Mouse (Mus musculus): ENCODE measurements around the gene Sec31a. TPM values are rescaled to one million over a fixed set of nuclear protein-coding genes. Genes with fewer than 3 reads are reported as not detected.
A peak's percentile ranks its signal among the peaks of the same experiment; 100 is the strongest.

Sec31a gene
- polyA plus RNA-seq, 1 experiment from 2014 or later = 83.0 TPM

DNA sequence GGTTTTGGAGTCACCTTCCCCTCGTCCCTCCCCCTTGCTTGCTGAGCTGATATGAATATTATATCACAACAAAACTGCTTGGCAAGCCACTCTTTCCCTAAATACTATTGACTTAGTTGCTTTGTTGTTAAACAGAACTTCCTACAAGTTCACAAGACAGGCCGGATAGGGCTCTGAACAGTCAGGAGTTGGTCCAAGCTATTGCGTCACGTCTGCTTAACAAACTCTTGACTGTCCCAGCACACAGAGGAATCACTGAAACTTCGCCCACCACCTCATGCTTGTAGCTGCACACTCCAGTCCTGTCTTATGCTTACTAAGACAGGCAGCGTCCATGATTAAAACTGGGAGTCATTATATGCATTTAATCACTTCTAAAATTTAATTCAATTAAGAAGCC, 46.9 kb downstream of the Sec31a start:
- peaks cover 51% of the 10 kb centered on the region for H3K36me3 ChIP-seq
- no peak overlapping the region for H3K4me2 ChIP-seq (replicated peaks)
- no peak overlapping the region for H3K4me3 ChIP-seq
- no peak overlapping the region for H3K9ac ChIP-seq (replicated peaks)
- no peak overlapping the region for H3K27ac ChIP-seq (replicated peaks)
- 90% methylated on average over 6 of the region's 6 CpGs for WGBS
- no peaks in the 10 kb centered on the region for H3K27me3 ChIP-seq
- H3K4me1 ChIP-seq = 0 out of 2 replicates have a peak, but pooled peaks cover 4% of the 10 kb centered on the region
- H3K9me3 ChIP-seq = no peaks in the 10 kb centered on the region
- ATAC-seq (replicated peaks) = no peak

DNA sequence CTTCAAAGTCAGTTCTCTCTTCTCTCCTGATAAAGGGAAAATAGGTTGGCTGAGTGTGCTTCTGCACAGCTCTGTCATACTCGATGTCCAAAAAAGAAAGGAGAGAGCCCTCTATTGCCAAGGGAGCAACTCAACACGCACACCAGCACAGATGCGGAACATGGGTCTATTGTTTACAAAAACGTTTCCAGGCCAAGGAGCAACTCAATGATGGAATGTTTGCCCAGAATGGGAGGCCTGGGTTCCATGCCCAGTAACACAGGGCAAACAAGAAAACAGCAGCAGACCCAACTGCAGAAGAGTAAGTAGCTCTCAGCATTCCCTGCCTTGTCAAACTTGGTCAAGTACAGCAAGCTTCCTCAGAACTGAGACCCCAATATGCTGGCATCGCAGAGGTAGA, 47.5 kb downstream of the Sec31a start:
- 80% methylated on average over 5 of the region's 5 CpGs for WGBS
- H3K27me3 ChIP-seq = no peaks in the 10 kb centered on the region
- no peaks in the 10 kb centered on the region for H3K9me3 ChIP-seq
- no peak for ATAC-seq (replicated peaks)
- 0 out of 2 replicates have a peak, but pooled peaks cover 4% of the 10 kb centered on the region for H3K4me1 ChIP-seq
- H3K36me3 ChIP-seq = peaks cover 52% of the 10 kb centered on the region
- H3K4me2 ChIP-seq (replicated peaks) = no peak overlapping the region
- no peak overlapping the region for H3K27ac ChIP-seq (replicated peaks)
- H3K9ac ChIP-seq (replicated peaks) = no peak overlapping the region
- H3K4me3 ChIP-seq = no peak overlapping the region

DNA sequence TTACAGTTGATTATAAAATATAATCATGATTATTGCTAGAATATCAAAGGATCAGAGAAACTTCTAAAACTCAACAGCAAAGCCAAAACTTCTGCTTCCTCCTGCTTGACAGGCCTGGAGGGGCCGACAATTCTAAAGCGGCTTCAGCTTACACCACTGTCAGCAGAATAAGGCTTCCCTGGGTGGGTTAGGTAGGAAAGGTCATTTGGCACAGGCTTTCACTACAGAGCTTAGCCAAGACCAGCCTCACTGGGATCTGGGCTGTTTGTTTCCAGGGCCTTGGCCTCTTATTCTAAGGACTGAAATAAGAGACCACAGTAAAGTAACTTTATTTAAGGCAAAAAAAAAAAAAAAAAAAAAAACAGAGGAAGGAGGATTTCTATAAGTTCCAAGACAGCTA, 49.0 kb downstream of the Sec31a start:
- Histone ChIP-seq H3K4me3 (no peak overlapping the region), H3K36me3 (peaks cover 55% of the 10 kb centered on the region)

DNA sequence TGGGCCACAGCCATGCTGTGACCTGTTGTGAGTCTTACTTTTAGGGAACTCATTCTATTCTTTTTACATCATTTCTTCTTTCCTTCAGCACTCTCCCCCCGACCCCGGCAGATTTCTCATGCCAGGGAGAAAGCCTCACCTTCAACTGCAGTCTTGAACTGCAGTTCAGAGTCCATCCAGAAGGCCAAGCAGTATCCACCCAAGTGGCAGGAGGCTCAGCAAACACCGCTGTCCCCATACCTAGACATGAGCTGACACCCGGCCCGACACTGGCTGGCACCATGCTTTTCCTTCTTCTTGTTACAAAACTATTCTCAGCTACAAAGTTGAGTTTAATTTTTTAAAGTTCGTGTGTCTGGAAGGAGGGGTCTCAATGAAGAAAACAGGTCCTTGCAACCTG, 55.7 kb downstream of the Sec31a start:
- Histone ChIP-seq H3K9me3 (no peaks in the 10 kb centered on the region), H3K36me3 (peaks cover 45% of the 10 kb centered on the region), H3K27me3 (no peaks in the 10 kb centered on the region), H3K4me3 (no peak overlapping the region), H3K4me1 (0 out of 2 replicates have a peak, but pooled peaks cover 2% of the 10 kb centered on the region), H3K4me2 (replicated peaks) (no peak overlapping the region), H3K27ac (replicated peaks) (no peak overlapping the region), H3K9ac (replicated peaks) (no peak overlapping the region)
- no peak for ATAC-seq (replicated peaks)
- 89% methylated on average over 6 of the region's 6 CpGs for WGBS

More for the DNA sequence above, 49.0 kb downstream of the Sec31a start:
- 0 out of 2 replicates have a peak, but pooled peaks cover 4% of the 10 kb centered on the region for H3K4me1 ChIP-seq
- WGBS = 86% methylated on average over 2 of the region's 2 CpGs
- H3K27ac ChIP-seq (replicated peaks) = no peak overlapping the region
- H3K9me3 ChIP-seq = no peaks in the 10 kb centered on the region
- H3K9ac ChIP-seq (replicated peaks) = no peak overlapping the region
- ATAC-seq (replicated peaks) = no peak
- H3K4me2 ChIP-seq (replicated peaks) = no peak overlapping the region
- H3K27me3 ChIP-seq = no peaks in the 10 kb centered on the region

DNA sequence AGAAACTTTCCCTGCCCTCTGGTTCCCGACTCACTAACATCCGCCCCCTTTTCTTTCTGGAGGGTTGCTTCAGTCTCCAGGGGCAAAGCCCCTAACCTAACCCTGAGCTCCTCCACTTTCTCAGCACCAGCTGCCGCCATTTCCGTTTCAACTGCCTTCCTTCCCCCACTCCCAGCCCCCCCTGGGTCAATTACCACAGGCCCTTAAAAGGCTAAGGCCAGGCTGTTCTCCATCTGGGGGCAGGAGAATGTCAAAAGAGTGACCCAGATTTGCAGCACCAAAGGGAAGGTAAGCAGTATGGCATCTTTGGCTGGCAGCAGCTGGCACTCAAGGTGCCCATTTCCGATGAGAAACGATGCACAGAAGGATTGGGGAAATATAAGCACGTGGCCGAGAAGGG, 57.7 kb downstream of the Sec31a start:
- WGBS = 57% methylated on average over 8 of the region's 8 CpGs
- ATAC-seq (replicated peaks) = no peak
- 0 out of 2 replicates have a peak, but pooled peaks cover 2% of the 10 kb centered on the region for H3K4me1 ChIP-seq

DNA sequence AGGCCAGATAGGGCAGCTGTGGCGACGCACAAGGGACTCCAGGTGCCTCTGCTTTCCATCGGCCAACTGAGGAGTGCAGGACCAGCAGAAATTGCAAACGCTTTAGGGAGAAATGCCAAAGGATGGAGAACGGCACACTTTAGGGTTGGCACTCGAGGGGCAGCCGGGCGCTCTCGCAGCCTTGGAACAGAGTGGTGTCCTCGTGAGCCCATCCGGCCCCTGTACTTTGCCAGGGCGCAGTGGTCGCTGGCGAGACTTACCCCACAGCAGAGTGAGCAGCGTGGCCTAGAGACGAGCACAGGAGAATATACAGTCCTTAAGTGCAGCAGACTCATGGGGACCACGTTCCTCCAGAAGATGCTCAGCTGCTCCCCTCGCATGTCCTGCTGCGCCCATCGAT, 61.4 kb downstream of the Sec31a start:
- 96% methylated on average over 20 of the region's 20 CpGs for WGBS
- Histone ChIP-seq H3K27ac (replicated peaks) (no peak overlapping the region), H3K4me3 (no peak overlapping the region), H3K9ac (replicated peaks) (no peak overlapping the region), H3K4me1 (peaks cover 10% of the 10 kb centered on the region), H3K27me3 (no peaks in the 10 kb centered on the region), H3K4me2 (replicated peaks) (no peak overlapping the region), H3K9me3 (no peaks in the 10 kb centered on the region), H3K36me3 (no peaks in the 10 kb centered on the region)
- ATAC-seq (replicated peaks) = no peak

More for the DNA sequence above, 57.7 kb downstream of the Sec31a start:
- Histone ChIP-seq H3K27me3 (no peaks in the 10 kb centered on the region), H3K27ac (replicated peaks) (no peak overlapping the region), H3K4me2 (replicated peaks) (no peak overlapping the region), H3K36me3 (peaks cover 27% of the 10 kb centered on the region), H3K9me3 (no peaks in the 10 kb centered on the region), H3K9ac (replicated peaks) (no peak overlapping the region), H3K4me3 (no peak overlapping the region)

DNA sequence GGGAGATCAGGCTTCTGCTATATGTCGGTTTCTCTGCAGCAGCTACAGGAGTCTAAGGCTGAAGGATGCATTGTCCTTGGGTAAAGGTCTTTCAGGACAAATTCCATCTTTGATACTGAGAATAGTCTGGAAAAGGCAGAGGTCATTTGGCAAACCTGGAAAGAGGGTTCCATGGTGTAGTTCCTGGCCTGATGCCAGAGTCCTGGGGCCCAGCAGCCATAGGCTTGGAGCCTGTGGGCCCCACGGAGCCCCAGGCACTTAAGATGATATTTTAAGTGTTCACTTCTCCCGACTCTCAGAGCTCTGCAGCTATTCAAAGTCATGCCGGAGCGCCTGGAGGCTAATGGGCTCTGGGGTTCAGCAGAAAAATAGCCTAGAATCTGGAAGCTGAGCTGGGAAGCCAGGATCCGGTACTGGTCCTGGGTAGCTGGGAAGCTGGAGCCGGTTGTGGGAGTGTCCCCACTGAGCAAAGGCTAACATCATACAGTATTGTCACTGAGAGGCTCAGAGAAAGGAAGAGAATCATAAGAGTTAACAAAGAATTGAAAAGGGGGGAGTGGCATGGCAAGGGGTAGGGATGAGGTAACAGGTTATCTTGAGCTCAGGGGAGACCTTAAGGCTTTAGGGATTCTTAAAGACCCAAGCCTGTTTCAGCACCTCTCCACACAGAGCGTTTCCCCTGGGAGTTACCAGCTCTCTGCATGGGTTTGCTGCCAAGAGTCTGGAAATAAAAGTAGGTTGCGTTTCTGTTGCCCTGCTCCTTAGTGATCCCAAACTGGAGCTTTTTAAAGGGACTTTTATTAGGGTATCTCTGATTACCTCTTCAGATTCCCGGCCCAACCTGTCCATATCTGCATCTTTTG, 62.8 kb downstream of the Sec31a start:
- no peaks in the 10 kb centered on the region for H3K36me3 ChIP-seq
- H3K4me1 ChIP-seq = peaks cover 22% of the 10 kb centered on the region
- no peaks in the 10 kb centered on the region for H3K9me3 ChIP-seq
- ATAC-seq (replicated peaks) = no peak
- no peak overlapping the region for H3K4me2 ChIP-seq (replicated peaks)
- no peak overlapping the region for H3K9ac ChIP-seq (replicated peaks)
- no peak overlapping the region for H3K27ac ChIP-seq (replicated peaks)
- H3K4me3 ChIP-seq = no peak overlapping the region
- WGBS = 47% methylated on average over 10 of the region's 10 CpGs
- no peaks in the 10 kb centered on the region for H3K27me3 ChIP-seq

DNA sequence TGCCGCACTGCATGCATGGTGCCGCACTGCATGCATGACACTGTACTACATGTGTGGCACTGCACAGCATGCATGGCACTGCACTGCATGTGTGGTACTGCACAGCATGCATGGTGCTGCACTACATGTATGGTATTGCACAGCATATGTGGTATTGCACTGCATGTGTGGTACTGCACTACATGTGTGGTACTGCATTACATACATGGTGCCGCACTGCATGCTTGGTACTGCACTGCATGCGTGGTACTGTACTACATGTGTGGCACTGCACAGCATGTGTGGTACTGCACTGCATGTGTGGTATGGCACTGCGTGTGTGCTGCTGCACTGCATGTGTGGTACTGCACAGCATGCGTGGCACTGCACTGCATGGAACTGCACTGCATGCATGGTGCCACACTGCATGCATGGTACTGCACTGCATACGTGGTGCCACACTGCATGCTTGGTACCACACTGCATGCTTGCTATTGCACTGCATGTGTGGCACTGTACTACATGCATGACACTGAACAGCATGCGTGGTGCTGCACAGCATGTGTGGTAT, 65.1 kb downstream of the Sec31a start:
- 95% methylated on average over 8 of the region's 8 CpGs for WGBS
- ATAC-seq (replicated peaks) = peak; percentile 42; the same call in 1 of the 2 replicates
- H3K27ac ChIP-seq (replicated peaks) = no peak overlapping the region
- H3K36me3 ChIP-seq = no peaks in the 10 kb centered on the region
- no peak overlapping the region for H3K4me2 ChIP-seq (replicated peaks)
- no peaks in the 10 kb centered on the region for H3K9me3 ChIP-seq
- H3K27me3 ChIP-seq = no peaks in the 10 kb centered on the region
- no peak overlapping the region for H3K4me3 ChIP-seq
- H3K4me1 ChIP-seq = peaks cover 24% of the 10 kb centered on the region
- H3K9ac ChIP-seq (replicated peaks) = no peak overlapping the region

DNA sequence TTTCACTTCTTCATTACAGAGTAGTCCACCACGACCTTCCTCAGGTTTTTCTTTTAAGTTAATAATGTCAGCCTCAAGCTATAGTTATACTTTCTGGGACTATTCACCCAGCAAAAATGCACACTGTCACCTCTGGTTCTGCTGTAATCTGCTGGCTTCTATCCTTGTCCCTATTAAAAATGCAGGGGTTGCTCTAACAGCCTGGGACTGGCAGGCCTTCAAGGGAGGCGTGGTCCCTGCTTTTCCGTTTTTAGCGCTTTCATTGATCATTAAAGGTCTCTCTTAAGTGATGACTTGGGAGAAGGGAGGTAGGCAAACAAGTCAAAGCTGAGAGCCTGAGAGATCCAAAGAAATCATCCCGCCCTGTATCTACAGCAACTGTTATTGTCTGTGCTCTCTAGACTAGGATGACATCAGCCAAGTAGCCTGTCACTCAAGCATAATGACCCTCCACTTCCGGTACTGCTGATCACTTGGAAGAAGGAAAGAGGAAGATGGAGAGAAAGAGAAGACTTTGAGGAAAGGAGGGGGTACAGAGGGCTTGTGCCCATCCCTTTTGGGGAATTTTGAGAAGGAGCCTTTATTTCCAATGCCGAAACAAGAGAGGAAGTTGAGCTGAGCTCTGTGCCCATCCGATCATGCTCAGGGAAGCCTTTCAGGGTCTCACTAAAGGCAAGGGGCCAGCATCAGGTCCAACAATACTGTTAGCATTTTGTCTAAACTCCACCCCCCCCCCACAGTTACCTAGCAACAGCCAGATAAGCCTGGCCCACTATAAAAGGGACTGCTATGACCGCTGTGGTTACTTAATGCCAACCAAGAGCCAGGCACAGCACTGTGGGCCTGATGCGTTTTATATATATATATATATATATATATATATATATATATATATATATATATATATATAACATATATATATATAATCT, 66.5 kb downstream of the Sec31a start:
- Histone ChIP-seq H3K4me2 (replicated peaks) (peak overlapping the region; percentile 20), H3K4me1 (peaks cover 24% of the 10 kb centered on the region), H3K9me3 (no peaks in the 10 kb centered on the region), H3K36me3 (no peaks in the 10 kb centered on the region), H3K4me3 (peak overlapping the region; percentile 15), H3K9ac (replicated peaks) (no peak overlapping the region), H3K27ac (replicated peaks) (peak overlapping the region; percentile 68), H3K27me3 (no peaks in the 10 kb centered on the region)
- 20% methylated on average over 9 of the region's 10 CpGs for WGBS
- peak; percentile 82 for ATAC-seq (replicated peaks)

DNA sequence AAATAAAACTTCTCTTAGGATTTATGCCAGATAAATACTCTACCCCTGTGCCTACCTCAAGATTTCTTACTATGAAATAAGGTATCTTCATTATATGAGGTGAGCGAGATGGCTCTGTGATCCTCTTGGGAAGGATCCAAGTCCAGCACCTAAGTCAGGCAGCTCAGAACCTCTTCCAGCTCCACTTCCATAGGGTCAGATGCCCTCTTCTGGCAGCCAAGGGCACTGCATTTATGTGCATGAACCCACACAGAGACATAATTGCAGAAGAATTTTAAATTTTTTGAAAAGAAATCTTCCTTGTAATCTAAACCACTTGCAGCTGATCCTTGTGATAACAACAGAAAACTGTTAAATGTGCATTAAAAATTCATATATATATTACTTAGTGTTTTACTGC, 70.9 kb downstream of the Sec31a start:
- H3K27me3 ChIP-seq = no peaks in the 10 kb centered on the region
- no peaks in the 10 kb centered on the region for H3K9me3 ChIP-seq
- H3K4me2 ChIP-seq (replicated peaks) = no peak overlapping the region
- no peak for ATAC-seq (replicated peaks)
- H3K27ac ChIP-seq (replicated peaks) = no peak overlapping the region
- H3K9ac ChIP-seq (replicated peaks) = no peak overlapping the region
- no peak overlapping the region for H3K4me3 ChIP-seq
- no peaks in the 10 kb centered on the region for H3K36me3 ChIP-seq
- WGBS = 95% methylated on average over 1 of the region's 1 CpGs
- peaks cover 19% of the 10 kb centered on the region for H3K4me1 ChIP-seq

DNA sequence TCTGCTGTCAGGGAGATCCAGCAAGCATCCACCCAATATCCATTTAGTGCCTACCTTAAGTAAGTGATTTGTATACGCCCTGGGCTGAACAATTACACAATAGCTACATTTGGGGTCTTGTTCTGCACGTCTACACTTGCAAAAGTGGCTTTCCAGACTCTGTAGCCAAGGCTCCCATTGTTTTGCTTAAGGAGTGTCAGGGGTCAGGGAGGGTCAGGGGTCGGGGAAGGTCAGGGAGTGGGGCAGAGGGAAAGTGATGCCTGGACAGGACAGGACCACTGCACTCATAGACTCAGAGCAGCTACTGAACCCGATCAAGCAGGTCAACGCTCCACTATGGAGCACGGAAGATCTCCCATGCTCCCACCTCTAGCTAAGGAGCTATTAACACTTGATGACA, 72.9 kb downstream of the Sec31a start:
- Histone ChIP-seq H3K36me3 (no peaks in the 10 kb centered on the region), H3K4me3 (no peak overlapping the region), H3K9ac (replicated peaks) (no peak overlapping the region), H3K4me1 (0 out of 2 replicates have a peak, but pooled peaks cover under 1% of the 10 kb centered on the region), H3K4me2 (replicated peaks) (no peak overlapping the region), H3K9me3 (no peaks in the 10 kb centered on the region), H3K27me3 (no peaks in the 10 kb centered on the region), H3K27ac (replicated peaks) (no peak overlapping the region)
- no peak for ATAC-seq (replicated peaks)
- WGBS = 61% methylated on average over 6 of the region's 6 CpGs

DNA sequence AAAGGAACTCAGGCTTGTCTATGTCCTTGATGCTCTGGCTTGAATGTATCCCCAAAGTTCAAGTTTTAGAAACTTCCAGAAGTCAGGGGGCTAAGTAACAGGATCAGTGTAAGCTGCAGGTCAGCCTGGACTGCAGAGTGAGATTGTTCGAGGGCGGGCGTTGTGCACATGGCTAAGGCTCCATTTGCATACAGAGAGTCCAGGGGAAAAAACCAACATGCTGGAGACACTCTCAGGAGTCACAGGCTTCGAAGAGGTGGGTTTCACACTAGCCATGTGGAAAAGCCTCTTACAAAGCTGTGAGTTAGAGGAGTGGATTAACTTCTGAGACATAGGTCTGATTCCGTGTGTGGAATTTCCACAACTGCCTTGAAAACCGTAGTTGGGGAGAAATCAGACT, 73.6 kb downstream of the Sec31a start:
- WGBS = 83% methylated on average over 6 of the region's 6 CpGs
- no peaks in the 10 kb centered on the region for H3K36me3 ChIP-seq
- H3K4me2 ChIP-seq (replicated peaks) = no peak overlapping the region
- no peaks in the 10 kb centered on the region for H3K4me1 ChIP-seq
- no peak overlapping the region for H3K9ac ChIP-seq (replicated peaks)
- no peak for ATAC-seq (replicated peaks)
- no peaks in the 10 kb centered on the region for H3K9me3 ChIP-seq
- no peaks in the 10 kb centered on the region for H3K27me3 ChIP-seq
- H3K4me3 ChIP-seq = no peak overlapping the region
- H3K27ac ChIP-seq (replicated peaks) = no peak overlapping the region
